Mouse (Mus musculus) layer of hippocampus, adult 2 months (tissue): ENCODE results near the gene Gm21820. TPM values are rescaled to one million over a fixed set of nuclear protein-coding genes. Genes with fewer than 3 reads are reported as not detected.
"Not testable (repeated sequence)": the region's sequence is repeated elsewhere in the genome, so short reads cannot be mapped to it uniquely, and the experiment has no call there.

Experiments
- DNase-seq, 2 experiments: peaks; one replicate each; pipeline ENCODE4 v3.0.0; 2022; ENCODE audit warnings: low spot score in 2 of 2
- H3K27ac ChIP-seq: fragments of 200-600 bp; 2 replicates; pipeline ENCODE4 v1.8.1; 2022
- H3K4me3 ChIP-seq: fragments of 200-600 bp; 2 replicates; pipeline ENCODE4 v1.8.1; 2022; ENCODE audit warnings: mild to moderate bottlenecking
- long read RNA-seq, 2 experiments: library from polyadenylated mRNA; stranded (forward); transcript quantifications; one replicate each; pipeline ENCODE4 v2.0.0; 2021; ENCODE audit warnings: borderline mapping rate in 2 of 2
- total RNA-seq, 2 experiments: library from RNA; stranded (reverse); gene quantifications; 2 replicates each; pipeline ENCODE4 v1.2.3; 2021

The Gm21820 gene
- not detected for total RNA-seq
- long read RNA-seq, experiment 1, result 0 reads
- long read RNA-seq, experiment 2, result 0 reads

- DNase-seq, H3K4me3 ChIP-seq, H3K27ac ChIP-seq: not testable (repeated sequence)
These were observed at the start of gene Gm21820 for GRCm38 (mm10) chrY:5249341-5249740. TSS of gene Gm21820 (minus strand) at chrY:5249441.

Other genes starting within 250 kb of the Gm21820 start
- not detected for gene Gm20918, start 205.5 kb downstream of the Gm21820 start, total RNA-seq